Mouse (Mus musculus) embryonic fibroblast, embryonic 13.5 days (primary cell): Measurements from ENCODE around the gene Dusp22.

ENCODE experiments used
- CTCF ChIP-seq: IDR thresholded peaks from 2 replicates; pipeline ENCODE4 v1.5.1; 2011; ENCODE audit warnings: mild to moderate bottlenecking, control low read depth, low read length, moderate library complexity, borderline replicate concordance; ENCODE audit not compliant: insufficient read depth
- POLR2A ChIP-seq: IDR thresholded peaks from 2 replicates; pipeline ENCODE4 v1.6.1; 2011; ENCODE audit warnings: low read depth, mild to moderate bottlenecking, control low read depth, low read length, moderate library complexity

DNA sequence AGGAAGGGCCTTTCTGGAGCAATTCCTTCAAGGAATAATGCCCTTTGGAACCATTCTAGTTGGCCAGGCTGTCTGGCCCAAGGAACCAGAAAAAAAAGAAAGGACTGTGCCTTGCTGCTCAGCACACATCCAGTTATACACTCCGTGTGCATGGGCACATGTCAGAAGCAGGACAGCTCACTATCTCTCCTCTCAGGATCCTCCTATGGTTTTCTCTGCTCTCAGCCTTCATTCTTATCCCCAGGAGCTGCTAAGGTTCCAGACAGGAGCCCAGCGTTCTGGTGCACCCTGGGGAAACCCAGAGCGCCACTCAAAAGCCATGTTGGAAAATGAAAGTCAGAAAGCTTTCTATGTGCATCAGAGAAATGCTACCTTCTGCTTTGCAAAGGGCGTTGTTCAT, 55.8 kb downstream of the Dusp22 start:
- TF ChIP-seq POLR2A, result no peak
- no peak for TF ChIP-seq CTCF
